Mouse (Mus musculus) regulatory T cell (primary cell): Measurements from ENCODE around the gene Fam126a.
"Not testable (repeated sequence)": the region's sequence is repeated elsewhere in the genome, so short reads cannot be mapped to it uniquely, and the experiment has no call there.

Experiments used
- in situ Hi-C: fragments of 300-600 bp; cut with MboI, MseI; formaldehyde crosslinking; loops from one replicate; pipeline ENCODE4 v1.15.1; 2025; ENCODE audit warnings: high pct_unique_total_duplicates

The Fam126a gene

GRCm38 (mm10) chr5:23902221-23902620 is 128.3 kb downstream of the Fam126a start:
- in situ Hi-C loops, result no loop called here

GRCm38 (mm10) chr5:23900190-23900589 is 130.3 kb downstream of the Fam126a start:
- in situ Hi-C loops, result no loop called here

GRCm38 (mm10) chr5:23893864-23894771 is 136.4 kb downstream of the Fam126a start:
- in situ Hi-C loops, result no loop called here

- in situ Hi-C loops, result no loop called here
These were observed 137.2 kb downstream of the Fam126a start for GRCm38 (mm10) chr5:23893156-23893863.

- in situ Hi-C loops, result no loop called here
These were observed 139.8 kb downstream of the Fam126a start for GRCm38 (mm10) chr5:23890734-23891133.

GRCm38 (mm10) chr5:23889461-23889860 is 141.0 kb downstream of the Fam126a start:
- in situ Hi-C loops, result no loop called here

GRCm38 (mm10) chr5:23887111-23887510 is 143.4 kb downstream of the Fam126a start:
- in situ Hi-C loops, result no loop called here

GRCm38 (mm10) chr5:23874457-23874856 is 156.0 kb downstream of the Fam126a start:
- in situ Hi-C loops, result no loop called here

GRCm38 (mm10) chr5:23872586-23872985 is 157.9 kb downstream of the Fam126a start:
- in situ Hi-C loops, result no loop called here

GRCm38 (mm10) chr5:23871323-23871722 is 159.2 kb downstream of the Fam126a start:
- in situ Hi-C loops, result not testable (repeated sequence)

- in situ Hi-C loops, result loop anchor here (10.0 kb wide), 1 partner anchor 509 kb away; no protein-coding TSS in a partner anchor
These were observed 164.5 kb downstream of the Fam126a start for GRCm38 (mm10) chr5:23865941-23866340.
